Mouse (Mus musculus) limb, embryonic 14.5 days (tissue): ENCODE measurements around the gene Cat. TPM values are rescaled to one million over a fixed set of nuclear protein-coding genes. Genes with fewer than 3 reads are reported as not detected.

ENCODE experiments used
- ATAC-seq: fragments of 200-750 bp; cut with Nextera tagmentation; 2 replicates; pipeline ENCODE4 v1.8.0; 2017; ENCODE audit warnings: low read depth, moderate number of reproducible peaks, moderate TSS enrichment; ENCODE audit not compliant: low FRiP score
- DNase-seq: peaks from one replicate; pipeline ENCODE4 v3.0.0-alpha.2; 2015; ENCODE audit warnings: low spot score
- H3K27ac ChIP-seq: fragments of 300-500 bp; sonication (generic); replicated peaks from 2 replicates; pipeline ENCODE4 v1.5.1; 2014; ENCODE audit warnings: low read depth, mild to moderate bottlenecking, low read length, moderate library complexity, mixed read lengths
- H3K27me3 ChIP-seq: fragments of 300-500 bp; sonication (generic); 2 replicates; pipeline ENCODE4 v1.6.1; 2014; ENCODE audit warnings: low read length, mixed read lengths; ENCODE audit not compliant: control insufficient read depth, insufficient read depth
- H3K36me3 ChIP-seq: fragments of 300-500 bp; sonication (generic); 2 replicates; pipeline ENCODE4 v1.6.1; 2014; ENCODE audit warnings: mild to moderate bottlenecking, low read length, moderate library complexity, mixed read lengths; ENCODE audit not compliant: control insufficient read depth, insufficient read depth
- H3K4me1 ChIP-seq: fragments of 300-500 bp; sonication (generic); 2 replicates; pipeline ENCODE4 v1.6.1; 2014; ENCODE audit warnings: antibody characterized with exemption, low read length, mixed read lengths; ENCODE audit not compliant: control insufficient read depth, insufficient read depth
- H3K4me2 ChIP-seq: fragments of 300-500 bp; sonication (generic); replicated peaks from 2 replicates; pipeline ENCODE4 v1.6.1; 2014; ENCODE audit warnings: low read depth, mild to moderate bottlenecking, low read length, moderate library complexity; ENCODE audit not compliant: severe bottlenecking
- H3K4me3 ChIP-seq: fragments of 300-500 bp; sonication (generic); replicated peaks from 2 replicates; pipeline ENCODE4 v1.5.1; 2014; ENCODE audit warnings: low read length
- H3K9ac ChIP-seq: fragments of 300-500 bp; sonication (generic); 2 replicates; pipeline ENCODE4 v1.6.1; 2014; ENCODE audit warnings: mild to moderate bottlenecking, low read depth, low read length, moderate library complexity; ENCODE audit not compliant: severe bottlenecking
- H3K9me3 ChIP-seq: fragments of 300-500 bp; sonication (generic); 2 replicates; pipeline ENCODE4 v1.6.1; 2016; ENCODE audit warnings: low read length; ENCODE audit not compliant: control insufficient read depth
- POLR2A ChIP-seq: fragments of 200-500 bp; IDR thresholded peaks from 2 replicates; pipeline ENCODE4 v1.8.0; 2012; ENCODE audit warnings: inconsistent platforms, mild to moderate bottlenecking, moderate library complexity, borderline replicate concordance; ENCODE audit not compliant: insufficient read depth, insufficient read length; ENCODE audit errors: extremely low read depth
- WGBS: fragments of 180-500 bp; shearing (Covaris S2); extraction: QIAGEN DNeasy Blood & Tissue Kit; methylation state at CpG from one replicate; pipeline ENCODE4 v1.1.7; 2014; 5-methylcytosine and 5-hydroxymethylcytosine counted together
- polyA plus RNA-seq, 2 experiments: library from polyadenylated mRNA; depleted of rRNA in 1 of 2; stranded (reverse) in 1 of 2; unstranded in 1 of 2; fragments of >200 nt; fragmentation: Nextera tagmentation in 1 of 2; extraction: Ambion mirVana in 1 of 2; gene quantifications; 2 replicates each; pipeline versions ENCODE4 v1.2.1 to v1.2.3; 2012 to 2014

The Cat gene
- polyA plus RNA-seq, 2 experiments = 56.3 to 82.3 TPM

DNA sequence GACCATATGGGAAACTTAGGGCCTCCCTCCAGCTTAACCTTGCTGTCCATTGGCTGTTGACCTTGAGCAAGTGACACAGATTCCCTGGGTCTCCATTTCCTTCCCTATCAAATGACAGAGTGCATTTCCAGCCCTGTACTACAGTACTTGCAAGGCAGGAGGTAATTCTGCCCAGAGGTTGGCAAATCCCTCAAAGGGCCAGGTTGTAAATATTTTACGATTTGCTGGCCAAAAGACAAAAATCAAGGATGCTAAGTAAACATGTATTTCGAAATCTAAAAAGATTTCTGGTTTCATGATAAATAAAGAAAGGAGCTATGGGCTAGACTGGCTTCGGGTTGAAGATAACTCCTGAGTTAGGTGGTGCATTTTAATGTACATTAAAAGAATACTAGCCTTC, 56.6 kb downstream of the Cat start:
- no peaks in the 10 kb centered on the region for H3K27me3 ChIP-seq
- H3K4me3 ChIP-seq = no peak overlapping the region
- ATAC-seq (no peak), DNase-seq (no peak)
- no peaks in the 10 kb centered on the region for H3K36me3 ChIP-seq
- TF ChIP-seq POLR2A = no peak
- H3K4me1 ChIP-seq = no peaks in the 10 kb centered on the region
- H3K9me3 ChIP-seq = no peaks in the 10 kb centered on the region
- H3K4me2 ChIP-seq = no peak overlapping the region
- no peak overlapping the region for H3K9ac ChIP-seq
- H3K27ac ChIP-seq = no peak overlapping the region
- 66% methylated on average over 3 of the region's 3 CpGs for WGBS

DNA sequence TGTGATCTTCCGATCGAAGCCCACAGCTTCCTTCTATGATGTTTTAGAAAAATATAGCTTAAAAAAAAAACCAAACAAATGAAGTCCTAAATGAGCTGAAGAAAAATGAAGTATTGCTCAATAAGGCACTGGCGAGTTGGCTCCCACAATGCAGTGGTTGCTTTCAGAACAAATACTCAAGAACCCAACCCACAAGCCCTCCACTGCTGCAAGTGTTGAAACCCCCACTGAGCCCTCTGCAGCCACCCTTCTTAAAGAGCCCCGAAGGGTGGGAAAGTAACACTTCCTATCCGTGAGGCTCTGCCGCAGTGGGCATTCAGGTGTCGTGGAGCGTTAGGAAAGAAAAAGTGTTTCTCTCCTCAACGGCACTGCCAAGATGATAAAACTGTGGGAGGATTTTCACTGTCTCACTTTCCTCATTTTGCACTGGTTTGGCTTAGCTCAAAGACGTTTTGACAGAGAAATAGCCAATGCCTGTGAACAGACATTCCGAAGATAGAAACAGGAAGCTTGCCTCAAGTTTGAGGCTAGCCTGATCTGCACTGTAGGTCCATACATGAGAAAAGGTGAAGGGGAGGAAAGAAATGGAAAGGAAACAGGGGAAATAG, 59.4 kb downstream of the Cat start:
- TF ChIP-seq POLR2A = no peak
- Histone ChIP-seq H3K27ac (no peak overlapping the region), H3K27me3 (no peaks in the 10 kb centered on the region), H3K4me3 (no peak overlapping the region), H3K4me2 (no peak overlapping the region), H3K36me3 (no peaks in the 10 kb centered on the region), H3K9me3 (no peaks in the 10 kb centered on the region), H3K9ac (no peak overlapping the region), H3K4me1 (no peaks in the 10 kb centered on the region)
- ATAC-seq (no peak), DNase-seq (no peak)
- WGBS = 60% methylated on average over 11 of the region's 11 CpGs

DNA sequence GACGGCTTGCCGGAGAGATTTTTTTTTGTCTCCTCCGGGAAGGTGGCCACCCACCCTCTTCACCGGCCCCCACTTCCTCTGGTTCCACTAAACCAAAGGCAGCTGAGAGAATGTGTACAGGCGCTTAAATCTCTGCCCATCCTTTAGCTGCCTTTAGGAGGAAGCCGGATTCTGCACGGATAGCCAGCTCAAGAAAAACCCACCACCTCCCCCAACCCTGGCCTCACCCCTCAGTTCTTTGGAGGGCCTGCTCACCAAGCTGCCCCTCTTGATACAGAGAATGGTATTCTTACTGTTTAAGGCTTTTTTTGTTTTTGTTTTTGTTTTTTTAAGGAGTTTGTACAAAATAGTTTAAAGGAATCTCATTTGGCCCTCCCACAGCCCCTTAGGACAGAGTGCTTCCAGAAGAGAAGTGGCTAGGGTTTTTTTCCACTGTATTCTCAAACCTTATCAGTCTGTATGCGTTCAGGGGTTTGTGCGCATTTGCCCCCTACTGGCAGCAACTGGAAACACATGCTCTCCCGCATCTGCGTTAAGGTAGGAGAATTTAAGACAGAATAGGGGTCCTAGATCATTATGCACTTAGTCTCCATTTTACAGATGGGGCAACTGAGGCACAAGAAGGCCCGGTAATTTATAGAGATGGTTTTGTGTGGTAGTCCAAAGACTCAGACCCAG, 60.5 kb downstream of the Cat start:
- no peak overlapping the region for H3K4me2 ChIP-seq

DNA sequence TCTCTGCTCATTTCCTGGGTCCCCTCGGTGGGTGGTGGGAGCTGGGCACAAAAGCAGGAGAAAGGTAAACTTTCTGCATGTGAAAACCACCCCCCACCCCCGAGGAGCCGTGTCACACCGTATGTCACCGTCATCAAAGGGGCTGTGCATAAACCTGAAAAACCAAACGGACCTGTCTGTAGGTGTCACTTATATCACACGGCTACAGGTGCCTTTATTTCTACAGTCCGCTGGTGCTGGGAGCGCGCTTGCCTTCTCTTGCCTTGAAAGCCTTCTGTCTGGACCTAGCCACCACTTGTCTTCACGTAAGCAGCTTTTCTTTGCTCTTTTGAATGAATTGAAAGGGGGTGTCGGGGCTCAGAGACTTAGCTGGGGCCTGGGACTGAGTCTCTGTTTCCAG, 61.1 kb downstream of the Cat start:
- Histone ChIP-seq H3K4me1 (no peaks in the 10 kb centered on the region), H3K4me2 (no peak overlapping the region), H3K9me3 (no peaks in the 10 kb centered on the region), H3K9ac (no peak overlapping the region), H3K27ac (no peak overlapping the region), H3K27me3 (no peaks in the 10 kb centered on the region), H3K4me3 (no peak overlapping the region), H3K36me3 (no peaks in the 10 kb centered on the region)
- no peak for DNase-seq
- ATAC-seq = no peak
- 65% methylated on average over 12 of the region's 12 CpGs for WGBS
- no peak for TF ChIP-seq POLR2A

More for the DNA sequence above, 60.5 kb downstream of the Cat start:
- 32% methylated on average over 12 of the region's 12 CpGs for WGBS
- H3K4me1 ChIP-seq = no peaks in the 10 kb centered on the region
- no peaks in the 10 kb centered on the region for H3K27me3 ChIP-seq
- no peaks in the 10 kb centered on the region for H3K36me3 ChIP-seq
- DNase-seq = peak; percentile 67
- no peak overlapping the region for H3K9ac ChIP-seq
- no peaks in the 10 kb centered on the region for H3K9me3 ChIP-seq
- H3K4me3 ChIP-seq = no peak overlapping the region
- no peak overlapping the region for H3K27ac ChIP-seq
- ATAC-seq = peak; percentile 65; the same call in 1 of the 2 replicates
- TF ChIP-seq POLR2A = no peak

DNA sequence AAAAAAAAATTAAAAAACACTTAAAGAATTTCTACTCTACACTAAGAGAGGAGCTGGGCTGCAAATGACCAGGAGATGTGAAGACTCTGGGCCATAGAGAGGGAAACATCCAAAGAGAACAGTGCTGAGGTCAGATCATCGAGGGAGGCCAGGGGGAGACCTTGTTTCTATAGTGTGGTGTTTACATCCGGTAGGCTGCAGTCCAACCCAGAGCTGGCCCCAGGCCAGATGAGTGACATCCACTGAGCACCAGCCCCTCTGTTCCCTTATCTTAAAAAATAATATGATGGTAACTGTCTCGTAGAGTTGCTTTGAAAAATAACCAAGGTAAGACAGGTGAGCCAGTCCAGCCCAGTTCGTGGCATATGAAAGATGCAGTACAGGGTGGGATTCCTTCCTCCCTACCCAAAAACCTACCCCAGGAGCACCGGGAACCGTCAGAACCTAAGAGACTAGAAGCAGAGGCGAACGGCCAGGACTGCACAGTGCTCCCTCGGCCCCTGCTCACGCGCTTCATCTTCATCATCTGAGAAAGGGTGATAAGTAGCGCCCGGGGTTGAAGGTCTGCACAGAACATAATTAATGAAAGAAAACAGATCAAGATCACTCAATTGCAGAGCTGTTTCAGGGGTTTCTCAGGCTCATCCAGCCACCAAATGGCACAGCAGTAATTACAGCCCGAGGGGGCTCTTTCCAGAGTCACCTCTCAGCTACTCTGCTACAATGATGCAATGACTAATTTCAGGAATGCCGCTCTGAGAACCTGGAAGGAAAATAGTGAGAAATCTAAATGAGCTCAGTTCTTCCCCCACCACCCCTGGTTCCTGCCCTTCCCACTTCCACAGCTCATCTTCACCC, 64.1 kb downstream of the Cat start:
- H3K4me3 ChIP-seq = no peak overlapping the region
- no peak overlapping the region for H3K9ac ChIP-seq
- no peaks in the 10 kb centered on the region for H3K36me3 ChIP-seq
- 48% methylated on average over 15 of the region's 15 CpGs for WGBS
- no peak for ATAC-seq
- H3K27me3 ChIP-seq = no peaks in the 10 kb centered on the region
- TF ChIP-seq POLR2A = no peak
- peak; percentile 23 for DNase-seq
- H3K4me2 ChIP-seq = no peak overlapping the region
- H3K27ac ChIP-seq = no peak overlapping the region
- no peaks in the 10 kb centered on the region for H3K9me3 ChIP-seq
- H3K4me1 ChIP-seq = no peaks in the 10 kb centered on the region
